14 mouse cellular contexts compared by ENCODE assay signal in the genomic region with DNA sequence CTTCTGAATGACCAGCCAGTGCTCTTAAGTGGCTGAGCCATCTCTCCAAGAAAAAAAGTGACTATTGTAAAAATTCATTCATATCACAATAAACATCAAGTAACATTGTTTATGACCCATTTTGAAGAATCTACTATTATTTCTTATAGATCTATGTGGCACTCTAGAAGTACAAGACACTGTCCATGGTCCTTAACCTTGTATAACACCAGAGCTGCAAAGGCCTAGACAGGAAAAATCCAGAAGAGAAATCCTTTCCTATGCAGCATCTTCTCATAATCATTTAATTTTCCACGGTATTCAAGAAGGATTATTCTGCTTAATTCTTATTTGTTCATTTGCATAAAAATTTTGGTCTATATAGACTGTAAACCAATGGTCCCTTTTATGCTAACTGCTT.
"Had no signal": no experiment of that assay in that cellular context is flagged by ENCODE, and none has a peak within 500 bp of the region (broad histone marks: within the 10 kb centered on the region; RNA-seq: fewer than 3 reads in every experiment).

No protein-coding gene starts in this region.

- H3K9me3 ChIP-seq: limb, embryonic 12.5 days had no signal

- ATAC-seq: lung, postnatal 0 days had no signal

- DNase-seq: kidney, adult 2 months; kidney, postnatal 36 days; layer of hippocampus, adult 9-11 months; layer of hippocampus, postnatal 36 days; lung, adult 18-20 months; lung, postnatal 4 days; right cerebral cortex, adult 18-20 months; right cerebral cortex, postnatal 25 days; thymus, postnatal 4 days had no signal

- H3K36me3 ChIP-seq: limb, embryonic 12.5 days had no signal

- H3K27ac ChIP-seq: limb, embryonic 12.5 days; liver, embryonic 14.5 days; stomach, postnatal 0 days had no signal

- H3K27me3 ChIP-seq: limb, embryonic 12.5 days had no signal

- H3K9ac ChIP-seq: limb, embryonic 12.5 days; liver, embryonic 14.5 days had no signal

- H3K4me2 ChIP-seq: limb, embryonic 12.5 days; midbrain, embryonic 11.5 days had no signal

- H3K4me1 ChIP-seq: limb, embryonic 12.5 days had no signal

- H3K4me3 ChIP-seq: limb, embryonic 12.5 days had no signal
